Mouse (Mus musculus): ENCODE measurements around the gene Cramp1l.

Cramp1l gene

GRCm38 (mm10) chr17:25015655-25016291 is at the start of gene Cramp1l, which contains the start of gene Ift140:
TSS of gene Cramp1l (minus strand) at chr17:25015788.
TSS of gene Ift140 (plus strand) at chr17:25016085.
- in situ Hi-C loops (cut with MboI, MseI) = no loop called here

GRCm38 (mm10) chr17:25065189-25065588 is 49.6 kb upstream of the Cramp1l start:
- in situ Hi-C loops (cut with MboI, MseI) = no loop called here

GRCm38 (mm10) chr17:25064351-25064750 is 48.8 kb upstream of the Cramp1l start:
- in situ Hi-C loops (cut with MboI, MseI) = no loop called here

- in situ Hi-C loops (cut with MboI, MseI) = no loop called here
Observed at GRCm38 (mm10) chr17:25063872-25064271, 48.3 kb upstream of the Cramp1l start.

GRCm38 (mm10) chr17:25063261-25063660 is 47.7 kb upstream of the Cramp1l start:
- in situ Hi-C loops (cut with MboI, MseI) = no loop called here

GRCm38 (mm10) chr17:25057041-25057440 is 41.5 kb upstream of the Cramp1l start:
- in situ Hi-C loops (cut with MboI, MseI) = no loop called here

GRCm38 (mm10) chr17:25053274-25053673 is 37.7 kb upstream of the Cramp1l start:
- in situ Hi-C loops (cut with MboI, MseI) = no loop called here

- in situ Hi-C loops (cut with MboI, MseI) = loop anchor here (5.0 to 10.0 kb wide), 2 partner anchors 65 to 268 kb away; partner anchors contain the start of gene Prss29
Observed at GRCm38 (mm10) chr17:25047143-25047542, 31.6 kb upstream of the Cramp1l start.

GRCm38 (mm10) chr17:25045281-25045680 is 29.7 kb upstream of the Cramp1l start:
- in situ Hi-C loops (cut with MboI, MseI) = loop anchor here (5.0 to 10.0 kb wide), 2 partner anchors 63 to 270 kb away; partner anchors contain the start of gene Prss29

- in situ Hi-C loops (cut with MboI, MseI) = loop anchor here (5.0 to 10.0 kb wide), 2 partner anchors 63 to 270 kb away; partner anchors contain the start of gene Prss29
Observed at GRCm38 (mm10) chr17:25044879-25045278, 29.3 kb upstream of the Cramp1l start.

- in situ Hi-C loops (cut with MboI, MseI) = no loop called here
Observed at GRCm38 (mm10) chr17:25036183-25036582, 20.6 kb upstream of the Cramp1l start.

- in situ Hi-C loops (cut with MboI, MseI) = no loop called here
Observed at GRCm38 (mm10) chr17:25016292-25017132, 924 bp upstream of the Cramp1l start.

GRCm38 (mm10) chr17:25014841-25015570 is 582 bp downstream of the Cramp1l start:
- in situ Hi-C loops (cut with MboI, MseI) = no loop called here

GRCm38 (mm10) chr17:25013606-25014501 is 1.7 kb downstream of the Cramp1l start:
- in situ Hi-C loops (cut with MboI, MseI) = no loop called here

- in situ Hi-C loops (cut with MboI, MseI) = no loop called here
Observed at GRCm38 (mm10) chr17:25007480-25007879, 8.1 kb downstream of the Cramp1l start.

- in situ Hi-C loops (cut with MboI, MseI) = no loop called here
Observed at GRCm38 (mm10) chr17:25005102-25005501, 10.5 kb downstream of the Cramp1l start.

GRCm38 (mm10) chr17:24994721-24995120 is 20.9 kb downstream of the Cramp1l start:
- in situ Hi-C loops (cut with MboI, MseI) = no loop called here

- in situ Hi-C loops (cut with MboI, MseI) = no loop called here
Observed at GRCm38 (mm10) chr17:24987221-24987620, 28.4 kb downstream of the Cramp1l start.

- in situ Hi-C loops (cut with MboI, MseI) = no loop called here
Observed at GRCm38 (mm10) chr17:24960852-24961715, 54.5 kb downstream of the Cramp1l start.

Data from T-helper 2 cell (primary cell).